Mouse (Mus musculus) right cerebral cortex, postnatal 10 days (tissue): ENCODE data around the gene Amy2a3.
"Not testable (repeated sequence)": the region's sequence is repeated elsewhere in the genome, so short reads cannot be mapped to it uniquely, and the experiment has no call there.

Experiments
- DNase-seq, 2 experiments: peaks; one replicate each; pipeline ENCODE4 v3.0.0; 2021; ENCODE audit warnings: low spot score in 2 of 2

Amy2a3 gene

DNA sequence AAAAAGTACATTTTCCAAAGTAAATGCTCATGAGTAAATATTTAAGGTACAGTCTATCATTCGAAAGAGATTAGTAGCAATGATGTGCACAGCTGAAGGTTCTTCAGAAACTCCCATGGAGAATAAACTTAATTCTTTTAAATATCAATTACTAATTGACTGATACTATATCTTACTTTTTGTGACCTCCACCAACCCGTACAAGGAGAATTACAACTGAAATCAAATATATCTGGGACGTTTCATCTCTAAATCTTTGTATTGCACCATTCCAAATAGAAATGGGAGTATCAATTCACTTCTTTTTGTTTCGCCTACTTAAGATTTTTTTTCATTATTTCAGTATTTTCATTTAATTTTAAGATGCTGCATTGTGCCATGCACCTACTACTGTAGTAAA lies at the start of gene Amy2a3:
Gene Amy2a3, minus strand, starts transcription at position 101 of the 400 bp plus-strand sequence.
- DNase-seq = not testable (repeated sequence)

GRCm38 (mm10) chr3:113356558-113356957 lies 32.7 kb upstream of the Amy2a3 start, which contains the start of gene Amy2a2:
Gene Amy2a2 (minus strand): TSS chr3:113356658.
- not testable (repeated sequence) for DNase-seq

DNA sequence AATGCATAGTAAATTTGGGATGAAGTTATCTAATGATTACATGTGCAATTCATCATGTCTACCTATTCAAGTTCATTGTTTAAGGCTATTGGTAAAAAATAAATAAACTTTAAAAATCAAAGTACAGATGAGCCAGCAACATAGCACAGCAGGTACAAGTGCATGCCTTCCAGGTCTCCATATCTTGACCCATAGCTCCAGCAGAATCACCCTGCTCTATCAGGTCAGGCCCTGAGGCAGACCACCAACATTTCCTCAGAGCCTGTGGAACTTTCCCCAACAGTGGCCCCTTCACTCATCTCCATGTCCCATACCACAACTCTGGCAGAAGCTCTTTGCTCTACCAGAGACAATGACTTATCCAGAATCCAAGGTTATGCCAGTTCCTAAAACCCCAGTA lies 21.6 kb upstream of the Amy2a3 start:
- DNase-seq = not testable (repeated sequence)

DNA sequence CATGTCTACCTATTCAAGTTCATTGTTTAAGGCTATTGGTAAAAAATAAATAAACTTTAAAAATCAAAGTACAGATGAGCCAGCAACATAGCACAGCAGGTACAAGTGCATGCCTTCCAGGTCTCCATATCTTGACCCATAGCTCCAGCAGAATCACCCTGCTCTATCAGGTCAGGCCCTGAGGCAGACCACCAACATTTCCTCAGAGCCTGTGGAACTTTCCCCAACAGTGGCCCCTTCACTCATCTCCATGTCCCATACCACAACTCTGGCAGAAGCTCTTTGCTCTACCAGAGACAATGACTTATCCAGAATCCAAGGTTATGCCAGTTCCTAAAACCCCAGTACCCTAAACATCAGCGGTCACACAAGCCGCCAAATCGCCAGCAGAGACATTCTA lies 10.9 kb downstream of the Amy2a3 start:
- not testable (repeated sequence) for DNase-seq

- not testable (repeated sequence) for DNase-seq
Observed at GRCm38 (mm10) chr3:113291349-113291748, 32.5 kb downstream of the Amy2a3 start, which contains the start of gene Amy2a4. Gene Amy2a4 (minus strand): TSS chr3:113291449.

- DNase-seq = not testable (repeated sequence)
Observed at GRCm38 (mm10) chr3:113280285-113280684, 43.6 kb downstream of the Amy2a3 start.

- DNase-seq = not testable (repeated sequence)
Observed at GRCm38 (mm10) chr3:113279586-113279985, 44.3 kb downstream of the Amy2a3 start.
